Mouse (Mus musculus): ENCODE measurements at regions not wholly inside any gene's neighbourhood (a gene's known extent, or its start where the extent isn't known, plus 50 kb on each side); places are given as distances from the start of the nearest gene placed in this dataset.

GRCm38 (mm10) chr15:15238309-15238708 lies 1490.2 kb upstream of the Cdh9 start:
- CTCF ChIA-PET: no interaction called here
- TF ChIP-seq CTCF (IDR thresholded peaks at IDR 0.05): no peak
- no peaks in the 10 kb centered on the region for H3K27me3 ChIP-seq
- DNase-seq (ENCODE audit: low read depth, low spot score) (no peak), ATAC-seq (no peak)
- in situ Hi-C loops (cut with MboI; ENCODE audit: low pct_unique_long_range_greater_than_20kb): loop anchor here (25.0 kb wide), 1 partner anchor 601 kb away; no protein-coding TSS in a partner anchor
- POLR2A ChIA-PET: no interaction called here

Data from Patski (cell line).